Mouse (Mus musculus): ENCODE data around the gene Mast3. TPM values are rescaled to one million over a fixed set of nuclear protein-coding genes. Genes with fewer than 3 reads are reported as not detected.
A peak's percentile ranks its signal among the peaks of the same experiment; 100 is the strongest.

Gene Mast3
- polyA plus RNA-seq, 1 experiment, result 178 TPM

DNA sequence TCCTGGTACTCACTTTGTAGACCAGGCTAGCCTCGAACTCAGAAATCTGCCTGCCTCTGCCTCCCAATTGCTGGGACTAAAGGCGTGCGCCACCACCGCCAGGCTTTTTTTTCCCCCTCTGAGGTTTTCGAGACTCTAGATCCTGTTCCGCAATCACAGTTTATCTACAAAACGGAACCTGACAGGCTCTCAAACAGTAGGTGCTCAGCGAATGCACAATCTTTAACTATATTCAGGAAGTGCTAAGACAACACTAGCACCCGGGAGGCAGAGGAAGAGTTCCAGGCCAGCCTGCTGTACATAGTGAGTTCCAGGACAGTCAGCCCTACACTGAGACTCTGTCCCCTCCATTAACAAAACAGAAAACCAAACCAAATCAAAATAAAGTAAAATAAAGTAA lies 39.5 kb downstream of the Mast3 start:
- DNase-seq (ENCODE audit: extremely low spot score in 1 of 2, low spot score in 1 of 2), result no peak

DNA sequence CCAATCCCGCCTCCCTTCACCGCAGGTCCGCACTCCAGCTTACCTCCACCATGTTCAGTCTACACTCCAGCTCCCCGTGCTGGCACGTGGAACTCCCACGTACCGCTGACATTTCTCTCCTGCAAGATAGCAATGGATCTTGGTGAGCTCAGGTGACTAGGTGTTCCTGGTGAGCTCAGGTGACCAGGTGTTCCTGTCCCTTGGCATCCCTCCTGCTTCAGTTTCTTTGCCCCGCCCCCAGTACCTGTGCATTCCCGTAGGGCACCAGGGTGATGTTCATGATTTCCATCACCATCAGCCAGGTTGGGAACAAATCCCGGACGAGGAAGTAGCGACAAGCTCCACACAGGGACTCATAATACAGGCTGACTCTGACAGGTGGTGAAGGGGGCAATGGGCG lies 40.2 kb downstream of the Mast3 start:
- DNase-seq (ENCODE audit: extremely low spot score in 1 of 2, low spot score in 1 of 2), result no peak

DNA sequence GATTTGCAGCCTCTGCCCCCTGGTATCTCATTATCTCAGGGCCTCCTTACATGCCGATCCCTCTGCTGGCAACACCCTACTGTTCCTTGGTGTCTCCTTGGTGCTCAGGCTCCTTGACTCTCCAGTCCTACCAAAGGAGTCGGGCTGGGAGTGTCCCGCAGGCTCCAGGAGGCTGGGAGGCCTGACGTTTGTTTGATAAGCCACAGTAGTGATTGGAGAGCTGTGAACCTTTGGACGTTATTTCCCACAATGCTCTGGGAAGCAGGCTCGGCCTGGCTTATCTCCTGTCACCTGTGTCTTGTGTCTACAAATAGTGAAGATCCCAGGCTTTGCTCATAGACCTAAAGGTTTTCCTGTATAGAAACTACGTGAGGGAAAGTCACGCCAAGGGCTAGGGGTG lies 40.8 kb downstream of the Mast3 start:
- no peak for DNase-seq (ENCODE audit: extremely low spot score in 1 of 2, low spot score in 1 of 2)

DNA sequence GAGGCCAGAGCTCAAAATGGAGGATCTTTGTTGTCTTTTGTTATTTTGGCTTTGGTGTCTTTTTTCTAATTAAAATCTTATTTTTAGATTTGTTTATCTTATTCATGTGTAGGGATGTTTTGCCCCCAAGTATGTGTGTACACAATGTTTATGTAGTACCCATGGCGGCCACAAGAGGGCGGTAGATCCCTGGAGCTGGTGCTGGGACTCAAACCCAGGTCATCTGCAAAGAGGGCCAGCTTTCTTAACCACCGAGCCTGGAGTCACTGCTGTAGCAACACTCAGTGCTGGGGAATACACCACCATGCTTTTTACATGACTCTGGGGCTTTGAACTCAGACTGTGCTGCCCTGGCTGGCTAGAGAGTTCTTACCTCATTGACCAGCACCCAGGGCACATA lies 41.5 kb downstream of the Mast3 start:
- no peak for DNase-seq (ENCODE audit: extremely low spot score in 1 of 2, low spot score in 1 of 2)

DNA sequence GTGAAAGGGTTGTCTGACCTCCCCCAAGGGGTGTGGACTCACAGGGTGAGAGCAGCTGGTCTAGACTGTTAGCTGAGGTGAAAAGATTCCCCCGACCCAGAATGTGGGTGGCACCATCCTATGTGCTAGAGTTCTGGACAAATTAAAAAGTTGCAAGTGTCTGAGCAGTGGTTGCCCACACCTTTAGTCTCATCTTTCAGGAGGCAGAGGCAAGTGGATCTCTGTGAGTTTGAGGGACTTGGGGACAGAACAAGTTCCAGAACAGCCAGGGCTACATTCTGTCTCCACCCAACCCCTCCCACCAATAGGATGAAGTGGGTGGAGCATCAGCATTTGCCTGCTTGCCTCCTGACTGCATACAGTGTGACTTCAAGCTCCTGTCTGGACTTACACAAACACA lies 42.7 kb downstream of the Mast3 start:
- DNase-seq (ENCODE audit: extremely low spot score in 1 of 2, low spot score in 1 of 2), result no peak

DNA sequence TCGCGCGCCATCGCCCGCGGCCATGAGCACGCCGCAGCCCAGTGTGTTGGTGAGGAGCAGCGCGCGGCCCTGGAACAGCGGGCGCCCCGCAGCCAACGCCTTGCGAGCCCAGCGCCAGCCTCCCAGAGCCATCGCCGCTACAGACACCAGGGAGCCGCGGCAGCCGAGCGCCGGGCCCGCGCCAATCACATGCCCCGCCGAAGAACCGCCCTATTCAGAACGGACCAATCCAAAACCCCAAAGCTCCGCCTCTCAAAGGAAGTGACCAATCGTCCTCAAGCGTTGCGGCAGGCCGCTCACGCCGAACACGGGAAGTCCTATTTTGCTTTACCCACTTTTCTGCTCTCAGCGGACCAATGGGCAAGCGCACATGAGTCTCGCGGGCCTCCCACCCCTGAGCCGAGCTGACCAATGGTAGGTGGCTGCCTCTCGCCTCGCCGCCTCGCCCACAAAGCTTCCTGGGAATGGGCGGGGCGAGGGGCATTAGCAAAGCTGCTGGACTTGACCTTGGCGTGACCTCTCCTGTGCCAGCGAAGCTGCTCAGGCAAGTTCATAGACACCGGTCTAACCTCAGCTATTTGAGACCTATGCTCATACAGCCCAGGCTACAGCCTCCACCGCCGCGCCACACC lies 44.0 kb downstream of the Mast3 start, which contains the start of gene Mpv17l2:
Gene Mpv17l2, minus strand, starts transcription at position 172 of the 632 bp plus-strand sequence.
- peak; percentile 97 to 98 for DNase-seq (ENCODE audit: extremely low spot score in 1 of 2, low spot score in 1 of 2)

DNA sequence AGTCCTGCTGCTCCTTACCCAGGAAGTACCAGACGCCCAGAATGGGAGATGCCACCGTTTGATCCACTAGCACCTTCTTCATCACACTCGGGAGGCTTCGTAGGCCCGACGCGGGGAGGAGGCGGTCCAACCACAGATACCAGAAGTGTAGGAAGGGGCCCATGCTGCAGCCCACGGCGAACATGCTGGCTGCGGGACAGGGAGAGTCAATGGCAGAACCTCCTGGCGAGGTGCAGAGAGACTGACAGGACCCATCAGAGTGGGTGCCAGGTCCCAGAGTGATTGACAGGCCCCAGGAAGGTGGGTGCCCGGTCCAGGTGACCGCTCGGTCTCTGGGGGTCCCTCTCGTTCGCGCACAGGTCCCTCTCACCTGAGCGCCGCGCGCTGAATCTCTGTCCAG lies 44.5 kb downstream of the Mast3 start:
- DNase-seq (ENCODE audit: extremely low spot score in 1 of 2, low spot score in 1 of 2), result no peak

DNA sequence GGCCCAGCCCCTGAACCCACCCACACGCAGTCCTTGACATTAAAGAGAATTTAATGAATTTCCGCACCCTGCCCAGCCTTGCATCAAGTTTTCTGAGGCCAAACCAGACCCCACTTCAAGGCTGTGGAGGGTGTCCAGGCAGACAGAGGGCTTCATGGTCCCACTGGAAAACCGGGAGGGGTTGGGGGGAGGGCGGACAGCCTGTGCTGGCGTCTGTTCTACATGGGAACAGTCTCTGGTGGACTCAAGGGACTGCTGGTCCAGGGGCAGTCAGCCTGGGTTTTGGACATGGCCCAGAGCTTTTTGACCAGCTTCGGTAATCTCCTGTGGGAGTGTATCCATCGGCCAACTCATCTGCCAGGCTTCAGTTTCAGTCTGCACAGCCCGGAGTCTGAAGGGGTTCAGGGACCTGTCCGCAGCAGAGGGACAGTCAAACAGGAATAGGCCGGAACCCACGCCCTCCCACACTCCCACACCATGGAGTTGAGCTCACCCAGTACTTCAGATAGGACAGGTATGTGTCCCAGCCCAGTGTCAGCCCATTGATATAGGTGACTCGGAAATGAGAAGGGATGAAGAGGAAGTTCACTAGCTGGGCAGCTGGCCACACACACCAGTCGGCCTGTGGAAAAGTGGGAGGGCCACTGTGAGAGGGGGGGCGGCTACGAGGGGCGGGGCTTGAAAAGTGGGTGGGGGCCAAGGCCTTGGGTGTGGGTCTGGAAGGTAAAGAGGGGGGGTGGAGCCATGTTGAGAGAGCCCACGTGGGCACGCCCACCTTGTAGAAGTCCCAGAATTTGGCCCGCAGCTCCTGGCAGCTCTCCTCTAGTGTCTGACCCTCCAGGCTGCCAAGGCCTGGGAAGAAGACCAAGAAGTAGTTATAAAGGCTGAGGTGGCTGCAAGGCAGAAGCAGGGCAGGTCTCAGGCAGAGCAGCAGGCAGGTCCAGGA lies 46.0 kb downstream of the Mast3 start:
- DNase-seq (ENCODE audit: extremely low spot score in 1 of 2, low spot score in 1 of 2), result no peak

DNA sequence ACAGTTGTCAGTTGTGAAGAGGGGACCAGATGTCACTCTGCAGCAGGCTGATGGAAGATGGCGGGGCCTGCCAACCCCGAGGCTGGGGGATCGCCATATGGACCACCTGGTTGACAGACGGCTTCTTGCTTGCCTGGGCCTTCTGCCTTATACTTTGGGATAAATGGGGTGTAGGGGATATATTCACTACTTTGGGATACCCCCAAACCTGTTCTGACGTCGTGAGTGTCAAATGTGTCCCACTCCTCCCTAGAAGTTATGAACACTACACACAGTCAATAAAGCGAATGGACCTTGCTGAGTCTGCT lies 46.6 kb downstream of the Mast3 start:
- DNase-seq (ENCODE audit: extremely low spot score in 1 of 2, low spot score in 1 of 2), result no peak

DNA sequence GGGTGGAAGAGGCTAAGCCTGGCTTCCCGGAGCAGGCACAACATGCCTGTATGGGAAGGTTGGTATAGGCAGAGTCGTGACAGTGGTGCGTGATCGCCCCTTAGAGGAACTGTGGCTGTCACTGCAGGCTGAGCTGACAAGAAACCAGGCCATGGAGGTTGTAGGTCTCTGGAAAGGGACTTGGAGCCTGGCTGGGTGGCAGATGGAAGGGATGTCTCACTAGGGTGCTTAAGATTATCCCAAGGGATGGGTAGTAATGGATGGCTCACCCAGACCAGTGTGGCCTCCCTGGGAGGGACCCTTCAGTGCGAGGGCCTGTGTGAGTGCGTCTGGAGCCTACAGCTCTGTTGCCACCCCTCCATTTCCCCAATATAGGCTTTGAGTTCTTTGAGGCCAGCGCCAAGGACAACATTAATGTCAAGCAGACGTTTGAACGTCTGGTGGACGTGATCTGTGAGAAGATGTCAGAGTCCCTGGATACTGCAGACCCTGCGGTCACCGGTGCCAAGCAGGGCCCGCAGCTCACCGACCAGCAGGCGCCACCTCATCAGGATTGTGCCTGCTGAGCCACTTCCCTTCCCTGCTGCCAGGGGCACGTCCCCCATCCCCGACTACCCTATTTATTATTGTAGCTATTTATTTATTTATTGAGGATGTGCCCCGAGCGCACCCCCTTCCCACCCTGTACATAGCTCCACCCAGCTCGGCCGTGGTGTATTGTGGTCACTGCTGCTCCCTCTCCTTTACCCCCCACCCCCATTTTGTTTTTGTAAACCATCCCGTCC lies 47.1 kb downstream of the Mast3 start:
- DNase-seq (ENCODE audit: extremely low spot score in 1 of 2, low spot score in 1 of 2), result peak in 1 of 2 experiments; percentile 42

DNA sequence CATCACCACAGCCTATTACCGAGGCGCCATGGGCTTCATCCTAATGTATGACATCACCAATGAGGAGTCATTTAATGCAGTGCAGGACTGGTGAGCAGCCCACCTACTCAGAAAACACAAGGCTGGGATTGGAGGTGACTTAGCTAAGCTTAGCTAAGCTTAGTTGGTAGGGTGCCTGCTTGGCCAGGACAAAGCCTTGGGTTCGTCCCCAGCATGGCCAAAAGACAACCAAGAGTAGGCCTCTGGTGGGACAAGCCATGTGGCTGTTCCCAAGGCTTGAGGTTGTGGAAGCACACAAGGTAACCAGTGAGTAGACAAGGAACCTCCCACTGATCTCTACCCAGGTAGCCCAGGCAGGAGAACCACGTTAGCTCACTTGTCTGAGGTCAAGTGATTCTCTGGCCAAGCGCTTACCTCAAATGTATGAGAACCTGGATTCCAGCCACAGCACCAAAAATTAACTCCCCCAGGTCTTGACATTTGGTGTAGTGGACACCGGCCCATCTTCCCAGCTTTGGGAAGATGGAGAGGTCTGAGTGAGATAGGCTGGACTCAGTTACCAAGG lies 48.3 kb downstream of the Mast3 start:
- DNase-seq (ENCODE audit: extremely low spot score in 1 of 2, low spot score in 1 of 2), result peak in 1 of 2 experiments; percentile 7

DNA sequence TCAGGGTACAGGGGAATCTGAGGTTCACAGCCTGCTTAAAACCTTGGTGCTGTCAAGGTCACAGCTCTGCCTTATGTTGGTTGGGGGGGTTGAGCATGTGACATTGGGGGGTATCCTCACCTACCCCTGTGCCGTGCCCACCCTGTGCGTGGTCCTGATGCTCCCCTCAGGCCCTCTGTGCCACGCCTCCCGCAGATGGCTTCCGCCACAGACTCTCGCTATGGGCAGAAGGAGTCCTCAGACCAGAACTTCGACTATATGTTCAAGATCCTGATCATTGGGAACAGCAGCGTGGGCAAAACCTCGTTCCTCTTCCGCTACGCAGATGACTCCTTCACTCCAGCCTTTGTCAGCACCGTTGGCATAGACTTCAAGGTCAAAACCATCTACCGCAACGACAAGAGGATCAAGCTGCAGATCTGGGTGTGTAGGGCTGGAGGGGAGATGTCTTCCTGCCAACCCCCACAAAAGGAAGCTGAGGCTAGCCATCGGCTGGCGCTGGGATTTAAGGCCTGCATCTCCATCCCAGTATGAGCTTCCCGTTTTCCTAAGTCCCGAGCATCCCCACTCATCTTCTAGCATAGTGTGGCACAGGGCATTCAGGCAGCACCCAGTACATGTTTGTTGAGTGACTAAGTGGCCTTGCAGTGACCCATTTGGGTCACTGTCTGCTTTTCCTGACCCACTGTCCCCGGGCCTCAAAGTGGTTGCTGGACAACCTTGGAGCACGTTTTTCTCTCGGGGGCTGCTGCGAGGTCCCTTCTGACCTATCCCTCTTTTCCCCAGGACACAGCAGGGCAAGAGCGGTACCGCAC lies 49.0 kb downstream of the Mast3 start:
- DNase-seq (ENCODE audit: extremely low spot score in 1 of 2, low spot score in 1 of 2), result peak in 1 of 2 experiments; percentile 13

DNA sequence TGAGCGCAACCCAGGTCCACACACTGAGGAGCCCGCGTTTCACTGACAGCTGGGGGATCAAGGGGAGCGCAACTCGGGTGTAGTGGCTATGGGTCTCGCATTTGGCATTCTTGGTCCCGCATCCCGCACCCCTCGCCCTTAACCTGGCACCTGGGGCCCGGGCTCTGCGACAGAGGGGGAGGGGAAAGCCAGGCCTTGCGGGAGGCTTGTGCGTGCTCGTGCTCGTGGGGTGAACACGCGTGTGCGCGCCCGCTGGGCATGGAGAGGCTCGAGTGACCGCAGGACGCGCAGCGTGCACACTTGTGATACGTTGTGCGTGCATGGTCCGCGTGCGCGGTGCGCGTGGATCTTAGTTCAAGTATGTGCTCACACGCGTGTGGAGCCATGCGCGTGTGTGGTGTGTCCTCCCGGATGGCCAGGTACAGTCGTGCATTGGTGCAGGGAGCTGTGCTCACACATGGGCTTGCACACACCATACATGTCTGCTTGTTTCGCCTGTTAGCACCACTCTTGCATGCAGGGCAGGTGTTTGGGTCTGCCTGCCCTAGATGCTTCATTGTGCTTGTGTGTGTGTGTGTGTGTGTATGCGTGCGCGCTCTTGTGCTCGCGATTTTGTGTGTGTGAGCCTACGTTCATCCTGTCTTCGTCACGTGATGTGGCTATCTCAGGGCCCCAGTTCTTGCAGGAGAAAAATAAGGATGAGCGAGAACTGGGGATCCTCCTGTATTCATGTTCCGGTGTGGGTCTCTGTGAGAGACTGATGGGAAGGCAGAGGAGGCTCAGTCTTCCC lies 49.8 kb downstream of the Mast3 start:
- peak in 1 of 2 experiments; percentile 81 for DNase-seq (ENCODE audit: extremely low spot score in 1 of 2, low spot score in 1 of 2)

DNA sequence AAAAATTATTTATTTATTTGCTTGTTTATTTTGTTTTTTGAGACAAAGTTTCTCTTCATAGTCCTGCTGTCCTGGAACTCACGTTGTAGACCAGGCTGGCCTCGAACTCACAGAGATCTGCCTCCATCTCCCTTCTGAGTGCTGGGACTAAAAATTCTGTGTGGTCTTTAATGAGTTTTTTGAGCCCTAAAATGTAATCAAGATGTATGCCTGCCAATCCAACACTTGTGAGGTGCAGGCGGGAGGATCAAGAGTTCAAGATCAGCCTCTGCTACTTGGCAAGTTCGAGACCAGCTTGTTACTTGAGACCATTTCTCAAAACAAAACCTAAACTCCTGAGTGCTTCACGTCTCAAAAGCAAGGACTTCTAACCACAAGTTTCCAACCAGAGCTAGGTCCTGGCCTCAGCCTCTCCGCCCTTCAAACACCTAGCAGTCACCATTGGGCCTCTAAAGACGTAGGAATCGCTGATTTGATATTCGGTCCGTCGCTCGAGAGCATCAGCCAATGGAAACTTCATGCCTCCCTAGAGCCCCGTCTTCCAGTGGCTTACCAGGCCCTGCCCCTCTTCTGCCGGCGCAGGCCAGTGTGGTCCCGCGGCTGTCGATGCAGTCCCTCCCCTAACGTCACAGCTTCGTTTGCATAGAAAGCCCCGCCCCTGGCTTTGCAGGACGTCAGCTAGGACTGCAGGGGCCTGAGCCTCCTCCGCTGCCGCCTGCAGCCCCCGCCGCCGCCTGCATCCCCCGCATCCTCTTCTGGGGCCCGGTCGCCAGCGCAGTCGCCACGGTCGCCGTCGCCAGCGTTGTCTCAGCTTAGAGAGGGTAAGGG lies 50.6 kb downstream of the Mast3 start, which contains the start of gene Rab3a:
Gene Rab3a, plus strand, starts transcription at position 637 of the 828 bp plus-strand sequence.
- DNase-seq (ENCODE audit: extremely low spot score in 1 of 2, low spot score in 1 of 2), result peak; percentile 98

DNA sequence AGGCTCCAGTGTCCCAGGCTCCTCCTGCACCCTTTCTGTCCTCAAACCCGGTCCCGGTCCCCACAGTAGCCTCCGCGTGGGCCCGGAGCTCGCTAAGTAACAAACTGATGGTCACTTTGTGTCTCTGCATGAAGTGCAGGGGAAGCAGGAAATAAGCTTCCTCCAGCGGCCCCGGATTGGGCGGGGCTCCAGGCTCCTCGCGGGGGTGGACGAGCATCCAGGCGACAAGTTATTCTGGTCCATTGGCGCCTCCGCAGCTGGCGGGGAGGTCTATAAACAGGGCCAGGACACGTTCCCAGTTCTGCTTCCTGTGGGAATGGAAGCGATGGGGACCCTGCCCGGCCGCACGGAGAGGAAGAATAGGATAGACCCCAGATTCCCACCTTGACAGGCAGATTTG lies 51.7 kb downstream of the Mast3 start:
- peak; percentile 82 to 89 for DNase-seq (ENCODE audit: extremely low spot score in 1 of 2, low spot score in 1 of 2)

DNA sequence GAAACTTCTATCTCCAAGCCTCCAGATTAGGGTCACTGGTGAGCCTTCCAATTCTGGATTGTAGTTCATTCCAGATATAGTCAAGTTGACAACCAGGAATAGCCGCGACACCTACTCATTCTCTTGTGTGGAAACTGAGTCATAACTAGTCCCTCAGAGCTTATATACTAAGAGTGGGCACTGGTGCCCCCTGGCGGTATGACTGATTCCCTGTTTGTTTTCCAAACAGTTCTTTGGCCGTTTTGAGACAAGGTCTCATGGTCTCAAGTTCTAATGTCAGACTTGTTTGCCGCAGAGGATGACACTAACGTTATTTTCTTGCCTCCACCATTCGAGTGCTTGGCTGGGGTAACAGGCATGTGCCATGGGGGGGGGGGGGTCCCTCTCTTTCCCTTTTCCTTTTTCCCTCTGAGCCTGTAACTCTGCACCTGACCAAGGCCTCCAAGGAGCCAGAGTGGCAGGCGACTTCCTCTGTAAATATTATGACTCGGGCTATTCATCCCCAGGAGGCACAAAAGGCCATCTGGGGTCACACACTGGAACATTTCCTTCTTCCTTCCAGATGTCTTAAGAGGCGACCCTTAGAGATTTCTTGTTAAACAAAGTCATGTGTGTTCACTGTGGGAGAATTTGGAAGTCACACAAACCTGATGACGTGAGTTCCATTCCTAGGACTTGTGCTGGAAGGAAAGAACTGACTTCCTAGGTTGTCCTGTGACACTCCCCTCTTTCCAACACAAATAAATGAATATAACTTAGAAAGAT lies 52.7 kb downstream of the Mast3 start:
- DNase-seq (ENCODE audit: extremely low spot score in 1 of 2, low spot score in 1 of 2), result peak in 1 of 2 experiments; percentile 92

DNA sequence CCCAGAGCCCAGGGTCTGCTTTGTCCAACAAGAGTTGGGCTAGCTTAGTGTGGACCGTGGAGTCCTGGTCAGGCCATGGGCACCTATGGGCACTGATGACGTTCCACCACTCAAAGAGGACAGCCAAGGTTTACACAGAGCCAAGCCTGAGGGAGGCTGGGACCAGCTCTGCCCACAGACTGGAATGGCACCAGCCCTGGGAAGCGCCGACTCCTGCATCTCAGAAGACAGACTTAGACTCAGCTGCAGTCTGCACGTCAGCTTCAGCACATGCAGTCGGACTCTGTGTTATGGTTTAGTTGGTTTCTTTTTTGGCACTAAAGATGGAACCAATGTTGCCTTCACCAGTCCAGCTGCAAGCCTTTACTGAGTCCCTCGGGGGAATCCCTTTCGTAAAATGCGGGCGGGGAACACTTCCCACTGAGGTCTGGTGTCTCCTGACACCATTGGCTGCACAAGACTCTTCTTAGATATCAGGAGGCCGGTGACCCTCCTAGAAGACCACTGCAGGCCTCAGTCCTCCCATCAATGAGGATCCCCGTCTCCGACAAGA lies 54.6 kb downstream of the Mast3 start:
- DNase-seq (ENCODE audit: extremely low spot score in 1 of 2, low spot score in 1 of 2), result no peak

Measured in frontal cortex, adult 2 months (tissue).